ENCODE assay signal across 8 mouse cellular contexts in genomic region chr15:102331610-102332015, GRCm38 (mm10). TPM values are rescaled to one million over a fixed set of nuclear protein-coding genes. Genes with fewer than 3 reads are reported as not detected.
DNase-seq lines count a peak whose midpoint lies in the region.

TSS of gene Myg1 (plus strand) at chr15:102331709.

- H3K4me1 ChIP-seq in hindbrain, embryonic 10.5 days (replicated peaks): peaks cover 34% of the 10 kb centered on the region

- DNase-seq in NIH3T3 (ENCODE audit: low read depth): peak; percentile 89
- peak; percentile 83 for DNase-seq in cerebellum, adult 9-11 months
- DNase-seq in frontal cortex, adult 2 months (ENCODE audit: extremely low spot score in 1 of 2, low spot score in 1 of 2): peak; percentile 79 to 90
- peak; percentile 86 for DNase-seq in hindbrain, embryonic 10.5 days (ENCODE audit: low spot score)
- DNase-seq in layer of hippocampus, postnatal 14 days (ENCODE audit: low spot score in 2 of 2): peak; percentile 80 to 85
- DNase-seq in lung, postnatal 10 days: peak; percentile 91
- peak; percentile 68 for DNase-seq in ovary, postnatal 14 days (ENCODE audit: low spot score)
- DNase-seq in thymus, postnatal 10 days (ENCODE audit: low spot score in 2 of 2): peak; percentile 75 to 82

- no peaks in the 10 kb centered on the region for H3K9me3 ChIP-seq in hindbrain, embryonic 10.5 days

- H3K4me3 ChIP-seq in hindbrain, embryonic 10.5 days: peak within 1 kb of the TSS; percentile 89

- under 1% methylated on average over 30 of the region's 30 CpGs for WGBS in hindbrain, embryonic 10.5 days

- H3K27ac ChIP-seq in hindbrain, embryonic 10.5 days: peak within 1 kb of the TSS; percentile 86

- no peaks in the 10 kb centered on the region for H3K27me3 ChIP-seq in hindbrain, embryonic 10.5 days (ENCODE audit: insufficient read depth, poor library complexity, severe bottlenecking)

- peaks cover 82% of the 10 kb centered on the region for H3K36me3 ChIP-seq in hindbrain, embryonic 10.5 days

RNA-seq across cellular contexts. Expression of gene Myg1, which starts in this region (rescaled TPM):
- polyA plus RNA-seq in frontal cortex, adult 2 months (2012; rRNA removed): 87.9 and 91.1 TPM in 2 replicates
- 119 and 120 TPM in 2 replicates for polyA plus RNA-seq in hindbrain, embryonic 10.5 days (2016; fragmentation: Nextera tagmentation; extraction: Ambion mirVana)
- total RNA-seq in layer of hippocampus, postnatal 14 days (2021): 10 to 100 TPM; 51.8 to 61.3 TPM

Comparison
In these comparisons a context has a peak if more than half of its experiments do, and no peak if none do; other contexts are left out.
1. Peak in every context shown above with its lines: DNase-seq, H3K4me3 ChIP-seq and H3K27ac ChIP-seq.